Mouse (Mus musculus) kidney, adult 9 months (tissue): ENCODE data around the gene Gm12258.
"Not testable (repeated sequence)": the region's sequence is repeated elsewhere in the genome, so short reads cannot be mapped to it uniquely, and the experiment has no call there.

Source experiments
- DNase-seq: peaks from one replicate; pipeline ENCODE4 v3.0.0; 2022

Gm12258 gene

DNA sequence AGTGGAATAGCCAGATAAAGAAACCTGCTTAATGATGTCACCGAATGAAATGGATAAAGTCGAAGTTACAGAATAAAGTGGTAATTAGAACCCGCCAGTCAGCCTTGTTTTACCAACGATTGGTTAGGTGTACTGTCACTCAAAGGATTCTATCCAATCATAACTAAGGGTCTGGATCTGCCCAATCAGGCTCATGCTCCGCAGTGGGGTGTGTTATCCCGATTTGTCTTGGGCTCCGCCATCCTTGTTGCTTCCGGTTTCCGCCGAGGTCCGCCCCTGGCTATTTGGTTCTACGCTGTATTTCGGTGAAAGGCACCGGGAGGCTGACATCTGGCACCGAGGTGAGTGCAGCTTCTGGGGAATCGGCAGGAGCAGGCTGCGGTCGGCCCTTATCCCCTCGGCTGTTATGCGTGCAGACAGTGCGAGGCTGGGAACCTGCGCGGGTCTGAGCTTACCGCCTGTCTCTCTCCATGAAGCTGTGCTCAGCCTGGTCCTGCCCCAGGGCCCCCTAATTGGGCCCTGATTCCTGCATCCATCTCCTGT is at the start of gene Gm12258:
Gene Gm12258 (plus strand): TSS at position 240 of the 543 bp plus-strand sequence.
- DNase-seq: peak; percentile 99

DNA sequence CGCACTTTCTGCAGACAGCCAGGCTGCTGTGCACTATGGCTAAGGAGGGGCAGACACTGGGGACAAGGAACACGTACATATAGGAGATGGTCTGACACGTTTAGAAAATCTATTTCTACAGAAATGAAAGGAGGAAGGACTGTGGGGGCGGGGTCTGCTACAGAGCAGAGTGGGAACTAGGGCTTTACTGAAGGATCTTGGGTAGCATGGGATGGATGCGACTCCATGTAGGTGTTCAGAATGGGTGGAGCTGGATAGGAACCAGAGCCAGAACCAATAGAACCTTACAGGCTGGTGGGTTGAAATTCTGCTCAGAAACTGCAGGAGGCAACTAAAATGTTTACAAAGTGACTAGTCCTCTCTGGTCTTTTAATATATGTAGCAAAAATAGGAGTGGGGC is 47.2 kb upstream of the Gm12258 start:
- no peak for DNase-seq

GRCm38 (mm10) chr11:58801558-58802228 is 45.3 kb upstream of the Gm12258 start, which contains the start of gene Fam183b:
Fam183b (minus strand) TSS chr11:58801960.
- DNase-seq: no peak

GRCm38 (mm10) chr11:58803871-58804270 is 43.1 kb upstream of the Gm12258 start:
- DNase-seq: no peak

GRCm38 (mm10) chr11:58804393-58804792 is 42.6 kb upstream of the Gm12258 start:
- no peak for DNase-seq

GRCm38 (mm10) chr11:58812001-58812400 is 35.0 kb upstream of the Gm12258 start:
- no peak for DNase-seq

DNA sequence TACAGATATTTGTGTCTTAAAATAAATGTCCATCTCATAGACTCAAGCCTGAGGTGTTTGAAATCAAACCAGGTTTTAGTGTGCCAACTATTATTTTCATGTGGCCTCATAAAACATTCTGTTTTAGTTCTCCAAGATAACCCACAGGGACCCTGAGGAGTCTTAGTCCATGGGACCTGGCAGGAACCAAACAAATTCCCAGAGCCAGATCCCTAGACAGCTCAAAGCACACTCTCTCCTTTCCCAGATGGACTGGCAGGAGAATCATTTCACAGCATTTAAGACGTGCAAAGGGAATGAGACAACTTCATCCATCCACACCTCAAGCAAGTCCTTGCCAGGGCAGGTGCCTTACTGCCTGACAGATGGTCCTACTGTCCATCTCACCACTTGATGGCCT is 32.3 kb upstream of the Gm12258 start, which contains the start of gene Olfr313:
Gene Olfr313 (plus strand): TSS at position 301 of the 400 bp plus-strand sequence.
- not testable (repeated sequence) for DNase-seq

GRCm38 (mm10) chr11:58815676-58816075 is 31.3 kb upstream of the Gm12258 start:
- no peak for DNase-seq

DNA sequence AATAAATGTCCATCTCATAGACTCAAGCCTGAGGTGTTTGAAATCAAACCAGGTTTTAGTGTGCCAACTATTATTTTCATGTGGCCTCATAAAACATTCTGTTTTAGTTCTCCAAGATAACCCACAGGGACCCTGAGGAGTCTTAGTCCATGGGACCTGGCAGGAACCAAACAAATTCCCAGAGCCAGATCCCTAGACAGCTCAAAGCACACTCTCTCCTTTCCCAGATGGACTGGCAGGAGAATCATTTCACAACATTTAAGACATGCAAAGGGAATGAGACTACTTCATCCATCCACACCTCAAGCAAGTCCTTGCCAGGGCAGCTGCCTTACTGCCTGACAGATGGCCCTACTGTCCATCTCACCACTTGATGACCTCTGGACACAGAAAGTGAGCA is 18.0 kb upstream of the Gm12258 start, which contains the start of gene Olfr312:
Gene Olfr312 (plus strand): TSS at position 301 of the 400 bp plus-strand sequence.
- not testable (repeated sequence) for DNase-seq

DNA sequence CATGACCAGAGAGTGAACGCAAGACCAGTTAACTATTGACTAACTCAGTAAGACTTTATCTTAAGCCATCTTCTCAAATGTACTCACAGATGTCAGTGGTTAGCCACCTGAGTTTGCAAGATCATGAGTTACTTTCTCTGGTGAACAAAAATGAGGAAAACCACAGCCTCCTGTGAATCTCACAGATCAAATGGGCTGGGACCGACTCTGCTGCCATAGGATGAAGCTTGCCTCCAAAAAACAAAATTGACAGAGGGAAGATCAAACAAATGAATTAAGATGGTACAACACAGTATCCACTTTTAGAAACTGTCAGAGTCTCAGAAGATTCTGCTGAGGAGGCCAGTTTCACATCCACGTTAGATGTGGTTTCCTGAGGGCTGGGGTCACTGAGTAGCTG is 17.2 kb upstream of the Gm12258 start:
- DNase-seq: no peak

DNA sequence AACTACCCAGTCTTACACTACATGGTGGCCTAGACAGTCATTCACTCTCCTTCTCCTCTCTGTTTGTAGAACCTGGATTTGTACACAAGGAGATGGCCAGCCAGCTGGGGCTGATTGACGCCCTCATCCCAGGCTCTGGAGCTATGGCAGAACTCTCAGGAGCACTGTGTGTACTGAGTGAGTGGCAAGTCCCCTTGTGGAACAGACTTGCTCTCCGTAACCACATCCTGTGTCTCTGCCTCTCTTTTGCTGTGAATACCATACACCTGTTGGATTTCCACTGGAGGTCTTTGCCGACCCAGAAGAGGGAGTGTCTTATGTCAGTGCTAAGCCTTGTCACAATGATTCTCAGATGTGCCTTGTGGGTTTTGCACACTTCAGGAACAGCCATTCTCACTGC is 14.4 kb upstream of the Gm12258 start:
- DNase-seq: not testable (repeated sequence)

DNA sequence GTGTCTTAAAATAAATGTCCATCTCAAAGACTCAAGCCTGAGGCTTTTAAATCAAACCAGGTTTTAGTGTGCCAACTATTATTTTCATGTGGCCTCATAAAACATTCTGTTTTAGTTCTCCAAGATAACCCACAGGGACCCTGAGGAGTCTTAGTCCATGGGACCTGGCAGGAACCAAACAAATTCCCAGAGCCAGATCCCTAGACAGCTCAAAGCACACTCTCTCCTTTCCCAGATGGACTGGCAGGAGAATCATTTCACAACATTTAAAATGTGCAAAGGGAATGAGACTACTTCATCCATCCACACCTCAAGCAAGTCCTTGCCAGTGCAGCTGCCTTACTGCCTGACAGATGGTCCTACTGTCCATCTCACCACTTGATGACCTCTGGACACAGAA is 8.0 kb upstream of the Gm12258 start, which contains the start of gene Olfr311:
Gene Olfr311 (plus strand): TSS at position 301 of the 400 bp plus-strand sequence.
- DNase-seq: not testable (repeated sequence)

DNA sequence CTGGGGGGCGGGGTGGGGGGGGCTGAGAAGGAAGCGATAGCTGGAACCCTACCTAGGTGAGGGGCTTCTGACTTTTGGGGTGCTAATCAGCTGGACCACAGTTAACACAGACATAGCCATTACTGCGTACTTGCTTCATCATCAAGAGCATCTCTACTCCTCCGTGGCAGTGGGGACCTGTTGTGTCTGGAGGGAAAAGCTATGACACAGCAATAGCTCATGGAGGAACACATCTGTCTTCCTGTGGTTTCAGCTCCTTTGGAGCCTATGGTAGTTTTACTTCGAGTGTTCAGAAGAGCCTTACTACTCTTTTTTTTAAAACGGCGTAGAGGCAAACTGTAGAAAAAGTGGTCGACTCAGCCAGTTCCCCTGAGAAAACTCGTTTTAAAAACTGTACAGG is 678 bp downstream of the Gm12258 start:
- DNase-seq: no peak

DNA sequence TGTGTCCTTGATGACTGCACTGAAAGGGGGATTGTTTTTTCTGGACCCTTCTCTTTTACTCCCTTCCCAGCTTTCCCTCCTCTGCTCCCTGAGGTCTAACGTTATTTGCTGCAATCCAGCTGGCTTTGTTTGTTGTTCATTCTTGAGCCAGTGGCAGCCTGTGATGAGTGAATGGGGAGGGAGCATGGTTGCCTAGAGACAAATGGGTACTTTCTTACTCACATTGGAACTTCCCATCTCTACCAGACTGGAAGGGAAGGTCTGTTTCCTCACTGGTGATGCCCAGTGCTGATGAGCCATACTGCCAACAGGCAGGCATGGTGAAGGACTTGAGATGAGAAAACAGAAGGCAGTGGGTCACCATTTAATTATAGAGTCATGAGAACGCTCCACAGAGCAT is 2.8 kb downstream of the Gm12258 start:
- DNase-seq: no peak

DNA sequence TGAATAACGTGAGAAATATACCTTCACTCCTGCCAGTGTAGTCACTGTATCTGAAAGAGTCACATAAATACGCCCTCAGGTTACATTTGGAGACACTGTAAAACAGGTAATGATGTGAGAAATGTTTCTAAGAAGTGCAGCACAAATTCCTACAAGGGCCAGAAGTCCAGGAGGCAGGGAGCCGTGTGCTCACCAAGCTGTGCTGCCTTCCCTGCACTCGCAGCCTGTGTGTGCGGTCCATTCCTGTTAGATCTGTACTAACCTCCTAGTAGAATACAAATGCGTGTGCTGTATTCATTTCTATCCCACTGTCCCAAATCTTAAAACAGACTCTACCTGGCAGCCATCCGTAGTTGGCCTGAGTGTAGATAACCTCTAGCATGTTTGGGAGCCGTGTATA is 13.8 kb downstream of the Gm12258 start:
- no peak for DNase-seq

- DNase-seq: peak; percentile 81
These were observed 20.3 kb downstream of the Gm12258 start, which contains the start of gene 2810021J22Rik for GRCm38 (mm10) chr11:58867039-58867953. 2810021J22Rik (plus strand) TSS chr11:58867216.

GRCm38 (mm10) chr11:58867954-58868330 is 21.0 kb downstream of the Gm12258 start:
- DNase-seq: peak; percentile 26

GRCm38 (mm10) chr11:58870961-58871360 is 24.0 kb downstream of the Gm12258 start:
- DNase-seq: peak; percentile 69

DNA sequence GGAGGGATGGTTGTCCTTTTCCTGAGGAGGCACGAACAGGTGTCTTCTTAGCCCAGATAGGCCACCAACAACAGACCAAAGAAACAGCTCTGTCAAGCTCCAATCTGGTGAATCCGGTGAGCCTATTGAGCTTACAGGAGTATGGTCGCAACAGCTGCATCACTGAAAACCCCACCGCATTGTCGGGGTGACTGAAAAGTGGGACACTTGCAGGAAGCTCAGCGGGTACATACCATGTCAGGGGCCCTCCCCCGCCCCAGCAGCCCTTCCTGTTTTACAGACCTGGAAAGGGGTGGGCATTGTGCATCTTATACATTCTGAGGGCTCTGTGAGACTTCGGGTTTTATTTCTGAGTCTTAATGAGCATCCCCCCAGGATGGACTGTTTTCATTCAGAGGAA is 36.8 kb downstream of the Gm12258 start:
- no peak for DNase-seq

DNA sequence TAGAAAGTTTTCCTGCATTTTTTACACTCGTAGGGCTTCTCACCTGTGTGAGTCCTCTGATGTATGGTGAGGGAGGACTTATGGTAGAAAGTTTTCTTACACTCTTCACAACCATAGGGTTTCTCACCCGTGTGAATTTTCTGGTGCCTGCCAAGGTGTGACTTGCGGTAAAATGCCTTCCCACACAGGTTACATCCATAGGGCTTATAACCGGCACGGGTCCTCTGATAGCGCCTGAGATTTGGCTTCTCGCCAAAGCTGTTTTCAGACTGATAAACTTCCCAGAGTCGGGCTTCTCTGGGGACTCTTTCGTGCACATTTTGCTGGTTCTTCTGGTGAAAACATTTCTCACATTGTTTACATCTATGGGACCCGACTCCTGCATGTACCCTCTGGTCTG is 43.6 kb downstream of the Gm12258 start:
- no peak for DNase-seq

DNA sequence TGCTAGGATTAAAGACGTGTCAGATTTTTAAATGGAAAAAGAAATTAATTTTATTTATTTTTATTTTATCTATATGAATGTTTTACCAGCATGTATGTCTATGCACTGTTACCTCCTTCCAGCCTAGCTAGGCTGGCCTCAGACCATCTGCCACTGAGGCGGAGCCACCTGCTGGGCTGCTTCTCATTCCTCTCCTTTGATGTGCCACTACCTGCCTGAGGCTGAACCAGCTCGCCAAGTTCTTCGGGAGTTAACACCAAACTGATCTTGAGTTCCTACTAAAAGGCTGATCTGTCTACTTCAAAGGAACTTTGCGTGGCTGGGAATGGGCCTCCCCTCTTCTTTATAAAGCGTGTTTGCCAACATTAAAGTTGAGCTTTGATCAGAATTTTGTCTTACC is 47.5 kb downstream of the Gm12258 start:
- no peak for DNase-seq

- DNase-seq: no peak
These were observed 50.5 kb downstream of the Gm12258 start for GRCm38 (mm10) chr11:58897485-58897884.

GRCm38 (mm10) chr11:58901080-58901479 is 54.1 kb downstream of the Gm12258 start:
- no peak for DNase-seq
